Mouse (Mus musculus): Measurements from ENCODE around the gene Ptprb.
A peak's percentile ranks its signal among the peaks of the same experiment; 100 is the strongest.

Ptprb gene

GRCm38 (mm10) chr10:116422551-116422950, 147.2 kb downstream of the Ptprb start:
- no peak for DNase-seq (ENCODE audit: low spot score in 2 of 2)

- DNase-seq (ENCODE audit: low spot score in 2 of 2), result no peak
Observed at GRCm38 (mm10) chr10:116424921-116425320, 149.6 kb downstream of the Ptprb start.

- DNase-seq (ENCODE audit: low spot score in 2 of 2), result no peak
Observed at GRCm38 (mm10) chr10:116426176-116426575, 150.9 kb downstream of the Ptprb start.

GRCm38 (mm10) chr10:116428026-116428780, 152.9 kb downstream of the Ptprb start:
- peak; percentile 80 to 88 for DNase-seq (ENCODE audit: low spot score in 2 of 2)

GRCm38 (mm10) chr10:116432421-116432820, 157.1 kb downstream of the Ptprb start:
- no peak for DNase-seq (ENCODE audit: low spot score in 2 of 2)

- DNase-seq (ENCODE audit: low spot score in 2 of 2), result no peak
Observed at GRCm38 (mm10) chr10:116435455-116435854, 160.1 kb downstream of the Ptprb start.
